Mouse (Mus musculus) megakaryocyte, embryonic 14.5 days (primary cell): ENCODE measurements at regions not wholly inside any gene's neighbourhood (a gene's known extent, or its start where the extent isn't known, plus 50 kb on each side); places are given as distances from the start of the nearest gene placed in this dataset.

Experiments
- FLI1 ChIP-seq: IDR thresholded peaks from 2 replicates; pipeline ENCODE4 v1.6.1; 2012; ENCODE audit warnings: low read length, inconsistent platforms, mixed read lengths
- GATA1 ChIP-seq: IDR thresholded peaks from 3 replicates; pipeline ENCODE4 v1.6.1; 2012; ENCODE audit warnings: mixed read lengths, low read length, inconsistent platforms, borderline replicate concordance

DNA sequence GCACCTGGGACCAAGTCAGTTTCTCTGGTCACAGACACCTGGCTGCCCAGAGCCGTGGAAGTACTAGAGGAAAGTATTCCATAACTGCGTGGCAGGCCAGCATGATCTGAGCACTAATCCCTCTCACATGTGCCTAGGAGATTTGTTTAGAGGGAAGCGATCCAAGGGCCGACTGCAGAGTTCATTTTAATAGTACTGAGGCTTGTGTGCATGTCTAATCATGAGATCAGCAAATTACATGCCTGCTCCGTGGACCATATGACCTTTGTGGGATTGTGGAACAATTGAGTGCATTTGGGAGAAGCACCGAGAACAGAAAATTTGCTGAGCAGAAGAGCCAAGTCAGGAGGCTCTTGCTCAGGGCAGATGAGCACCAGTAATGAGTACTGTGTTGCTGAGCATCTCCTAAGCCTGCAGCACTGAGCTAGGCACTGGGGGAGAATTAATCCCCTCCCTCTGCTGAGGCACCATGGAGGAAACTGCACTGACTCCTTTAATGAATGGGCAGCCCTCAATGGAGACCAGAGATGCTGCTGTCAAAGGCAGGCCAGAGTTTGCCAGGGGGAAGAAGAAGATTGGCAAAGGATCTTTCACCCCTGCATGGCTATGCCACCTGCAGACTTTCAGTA lies 445.1 kb upstream of the Meis1 start:
- TF ChIP-seq FLI1 (no peak), GATA1 (no peak)
